Mouse (Mus musculus): ENCODE measurements at regions not wholly inside any gene's neighbourhood (a gene's known extent, or its start where the extent isn't known, plus 50 kb on each side); places are given as distances from the start of the nearest gene placed in this dataset.

GRCm38 (mm10) chr4:66622650-66623394 is 204.6 kb upstream of the Tlr4 start:
- DNase-seq (ENCODE audit: low spot score) = no peak

- no peak for DNase-seq (ENCODE audit: low spot score)
These were observed 208.5 kb upstream of the Tlr4 start for GRCm38 (mm10) chr4:66618811-66619440.

- no peak for DNase-seq (ENCODE audit: low spot score)
These were observed 209.3 kb upstream of the Tlr4 start for GRCm38 (mm10) chr4:66617743-66618736.

GRCm38 (mm10) chr4:66617101-66617500 is 210.3 kb upstream of the Tlr4 start:
- no peak for DNase-seq (ENCODE audit: low spot score)

- DNase-seq (ENCODE audit: low spot score) = no peak
These were observed 200.4 kb upstream of the Astn2 start for GRCm38 (mm10) chr4:66604849-66605248.

- no peak for DNase-seq (ENCODE audit: low spot score)
These were observed 194.3 kb upstream of the Astn2 start for GRCm38 (mm10) chr4:66598737-66599136.

GRCm38 (mm10) chr4:66586647-66587046 is 182.2 kb upstream of the Astn2 start:
- DNase-seq (ENCODE audit: low spot score) = no peak

- DNase-seq (ENCODE audit: low spot score) = no peak
These were observed 181.8 kb upstream of the Astn2 start for GRCm38 (mm10) chr4:66586166-66586565.

GRCm38 (mm10) chr4:66556936-66557335 is 152.5 kb upstream of the Astn2 start:
- DNase-seq (ENCODE audit: low spot score) = no peak

- no peak for DNase-seq (ENCODE audit: low spot score)
These were observed 146.1 kb upstream of the Astn2 start for GRCm38 (mm10) chr4:66550306-66551104.

GRCm38 (mm10) chr4:66542833-66543436 is 138.5 kb upstream of the Astn2 start:
- no peak for DNase-seq (ENCODE audit: low spot score)

- no peak for DNase-seq (ENCODE audit: low spot score)
These were observed 120.0 kb upstream of the Astn2 start for GRCm38 (mm10) chr4:66524456-66524855.

- no peak for DNase-seq (ENCODE audit: low spot score)
These were observed 119.5 kb upstream of the Astn2 start for GRCm38 (mm10) chr4:66523886-66524245.

GRCm38 (mm10) chr4:66523238-66523885 is 119.0 kb upstream of the Astn2 start:
- no peak for DNase-seq (ENCODE audit: low spot score)

- DNase-seq (ENCODE audit: low spot score) = no peak
These were observed 117.8 kb upstream of the Astn2 start for GRCm38 (mm10) chr4:66522097-66522809.

- no peak for DNase-seq (ENCODE audit: low spot score)
These were observed 116.4 kb upstream of the Astn2 start for GRCm38 (mm10) chr4:66520796-66521195.

GRCm38 (mm10) chr4:66515815-66516214 is 111.4 kb upstream of the Astn2 start:
- DNase-seq (ENCODE audit: low spot score) = no peak

GRCm38 (mm10) chr4:66483496-66483895 is 79.1 kb upstream of the Astn2 start:
- DNase-seq (ENCODE audit: low spot score) = no peak

- peak; percentile 36 for DNase-seq (ENCODE audit: low spot score)
These were observed 78.3 kb upstream of the Astn2 start for GRCm38 (mm10) chr4:66482495-66483291.
